Mouse (Mus musculus) lung, postnatal 0 days (tissue): ENCODE results near the gene Kif5a.

Source experiments
- CTCF ChIP-seq: IDR thresholded peaks from 2 replicates; pipeline ENCODE4 v1.5.1; 2016; ENCODE audit warnings: antibody characterized with exemption, mild to moderate bottlenecking
- EP300 ChIP-seq: IDR thresholded peaks from 2 replicates; pipeline ENCODE4 v1.6.1; 2016; ENCODE audit warnings: antibody characterized with exemption, mild to moderate bottlenecking, control low read depth

- no peak for TF ChIP-seq CTCF
- no peak for TF ChIP-seq EP300
Measured at GRCm38 (mm10) chr10:127269884-127270283, 6.7 kb upstream of the Kif5a start.
